Mouse (Mus musculus) adrenal gland, postnatal 36 days (tissue): ENCODE results near the gene Gas6. TPM values are rescaled to one million over a fixed set of nuclear protein-coding genes. Genes with fewer than 3 reads are reported as not detected.

Source experiments
- DNase-seq, 2 experiments: peaks; one replicate each; pipeline ENCODE4 v3.0.0; 2021; ENCODE audit warnings: mixed read lengths in 1 of 2
- long read RNA-seq, 2 experiments: library from polyadenylated mRNA; stranded (forward); transcript quantifications; one replicate each; pipeline ENCODE4 v2.0.0; 2021; ENCODE audit warnings: borderline sequencing depth in 2 of 2
- total RNA-seq, 2 experiments: library from RNA; stranded (reverse); gene quantifications; 2 replicates each; pipeline ENCODE4 v1.2.3; 2021

Gas6 gene
- total RNA-seq, result 100 to 1,000 TPM in 1 of 2 experiments, 10 to 100 TPM in 1; 83.7 to 248 TPM
- long read RNA-seq, experiment 1, transcript Gas6-201 (15 exons, 2,548 nt), result major isoform, 372 of 464 reads
- long read RNA-seq, experiment 1, partial matches to known transcripts, result 64 of 464 reads
- long read RNA-seq, experiment 1, other reads (novel, unspliced or antisense), result 28 of 464 reads
- long read RNA-seq, experiment 2, transcript Gas6-201 (15 exons, 2,548 nt), result major isoform, 29 of 37 reads
- long read RNA-seq, experiment 2, partial matches to known transcripts, result 6 of 37 reads
- long read RNA-seq, experiment 2, other reads (novel, unspliced or antisense), result 2 of 37 reads

GRCm38 (mm10) chr8:13493858-13494631 is at the start of gene Gas6:
Gas6 (minus strand) TSS chr8:13494490.
- DNase-seq, result peak; percentile 83

GRCm38 (mm10) chr8:13541526-13541925 is 47.2 kb upstream of the Gas6 start:
- DNase-seq, result no peak

GRCm38 (mm10) chr8:13540122-13540521 is 45.8 kb upstream of the Gas6 start:
- DNase-seq, result no peak

- no peak for DNase-seq
These were observed 44.5 kb upstream of the Gas6 start for GRCm38 (mm10) chr8:13538821-13539220.

DNA sequence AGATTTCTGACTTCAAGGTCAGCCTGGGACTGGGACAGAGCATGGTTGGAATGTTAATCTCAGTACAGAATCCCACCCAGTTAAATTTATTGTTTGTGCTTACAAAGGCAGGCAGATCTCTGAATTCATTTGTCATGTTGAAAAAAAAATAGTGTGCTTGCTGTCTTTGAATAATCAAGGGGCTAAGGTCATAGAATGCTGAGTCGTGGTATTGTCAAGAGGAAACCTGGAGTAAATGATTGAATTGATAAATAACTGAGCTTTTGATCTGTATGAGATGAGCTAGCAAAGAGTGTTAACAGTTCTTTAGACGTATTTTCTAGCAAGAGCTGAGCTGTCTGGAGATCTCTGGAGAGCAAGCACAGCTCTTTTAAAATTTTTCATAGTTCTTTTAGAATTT is 42.8 kb upstream of the Gas6 start:
- DNase-seq, result no peak

GRCm38 (mm10) chr8:13533123-13533522 is 38.8 kb upstream of the Gas6 start:
- DNase-seq, result no peak

DNA sequence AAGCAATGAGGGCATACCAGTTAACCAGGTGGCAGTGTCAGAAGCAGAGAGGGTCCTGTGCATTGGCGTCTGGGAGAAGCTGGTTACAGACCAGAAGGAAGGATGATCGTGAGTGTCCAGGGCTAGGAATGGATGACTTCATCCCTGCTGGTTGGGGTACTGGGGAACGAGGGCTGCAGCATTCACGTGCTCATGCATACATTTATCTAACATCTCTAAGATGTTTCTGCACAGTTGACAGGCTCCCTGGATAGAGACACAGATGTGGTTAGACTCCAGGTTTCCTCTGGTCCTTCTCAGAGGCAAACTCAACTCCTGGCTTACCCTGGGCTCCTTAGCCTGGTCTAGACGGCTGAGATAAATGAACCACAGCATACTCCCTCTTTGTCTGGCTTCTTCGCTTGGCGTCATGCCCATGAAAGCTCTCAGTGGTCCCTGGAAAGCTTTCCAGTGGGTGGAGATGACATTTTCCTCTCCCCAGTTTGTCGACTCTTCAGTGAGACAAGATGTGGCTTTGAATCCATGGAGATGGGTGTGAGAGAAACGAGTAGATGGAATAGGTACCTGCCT is 37.4 kb upstream of the Gas6 start:
- no peak for DNase-seq

- peak; percentile 94 to 95 for DNase-seq
These were observed 36.7 kb upstream of the Gas6 start for GRCm38 (mm10) chr8:13530941-13531340.

- no peak for DNase-seq
These were observed 36.1 kb upstream of the Gas6 start for GRCm38 (mm10) chr8:13530401-13530800.

GRCm38 (mm10) chr8:13529891-13530316 is 35.6 kb upstream of the Gas6 start:
- DNase-seq, result peak; percentile 78 to 87

DNA sequence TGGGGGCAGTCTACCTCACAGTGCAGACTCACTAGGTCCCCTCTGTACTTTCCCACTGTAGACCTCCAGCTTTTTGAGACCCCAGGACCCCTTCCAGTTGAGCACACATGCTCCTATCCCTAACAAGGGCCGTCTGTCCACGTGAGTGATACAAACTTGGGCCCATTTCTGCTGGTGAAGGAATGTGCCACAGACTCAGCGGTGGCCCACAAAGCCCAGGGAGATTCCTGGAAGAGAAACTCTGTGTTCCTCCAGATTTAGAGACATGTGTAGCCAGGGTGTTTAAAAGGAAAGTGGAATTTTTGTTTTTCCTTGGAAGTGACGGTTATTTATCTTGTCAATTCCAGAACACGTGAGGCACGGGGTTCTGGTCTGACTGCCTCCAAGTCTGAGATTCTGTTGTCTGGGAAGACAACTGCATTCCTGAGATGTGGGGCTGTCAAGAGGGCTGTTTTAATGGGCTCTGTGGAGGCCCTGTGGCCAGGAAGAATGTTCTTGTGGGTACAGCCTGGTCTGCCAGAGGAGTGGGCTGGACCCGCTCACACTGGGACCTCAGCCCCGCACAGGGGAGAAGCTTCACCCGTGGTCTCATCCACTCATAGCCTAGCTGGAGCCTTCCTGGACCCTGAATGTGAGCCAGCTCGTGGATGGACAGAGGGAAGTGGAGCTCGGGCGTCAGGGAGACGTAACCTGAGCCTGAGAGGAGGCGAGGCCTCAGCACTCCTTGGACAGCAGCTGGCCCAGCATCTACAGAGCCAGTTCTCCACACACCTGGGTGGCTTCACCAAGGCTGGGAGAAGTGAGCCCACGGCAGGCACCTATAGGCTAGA is 34.9 kb upstream of the Gas6 start:
- peak in 1 of 2 experiments; percentile 11 for DNase-seq

- DNase-seq, result peak; percentile 29 to 50
These were observed 27.1 kb upstream of the Gas6 start for GRCm38 (mm10) chr8:13521392-13521791.

DNA sequence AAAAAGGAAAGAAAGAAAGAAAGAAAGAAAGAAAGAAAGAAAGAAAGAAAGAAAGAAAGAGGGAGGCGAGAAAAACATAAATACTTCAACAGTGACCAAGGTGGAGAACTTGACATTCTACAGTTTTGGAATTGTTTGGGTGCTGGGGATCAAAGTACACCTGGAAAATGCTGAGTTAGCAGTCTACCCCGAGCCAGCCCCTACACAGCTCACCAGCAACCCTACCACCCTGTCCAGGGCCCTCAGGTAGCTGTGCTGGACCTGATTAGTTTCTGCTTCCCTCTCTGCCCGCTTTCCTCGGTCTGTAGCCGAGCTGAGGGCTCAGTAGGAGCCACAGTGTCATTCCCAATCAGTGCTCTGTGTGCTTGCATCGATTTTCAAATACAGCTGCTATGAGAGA is 26.1 kb upstream of the Gas6 start:
- DNase-seq, result no peak

DNA sequence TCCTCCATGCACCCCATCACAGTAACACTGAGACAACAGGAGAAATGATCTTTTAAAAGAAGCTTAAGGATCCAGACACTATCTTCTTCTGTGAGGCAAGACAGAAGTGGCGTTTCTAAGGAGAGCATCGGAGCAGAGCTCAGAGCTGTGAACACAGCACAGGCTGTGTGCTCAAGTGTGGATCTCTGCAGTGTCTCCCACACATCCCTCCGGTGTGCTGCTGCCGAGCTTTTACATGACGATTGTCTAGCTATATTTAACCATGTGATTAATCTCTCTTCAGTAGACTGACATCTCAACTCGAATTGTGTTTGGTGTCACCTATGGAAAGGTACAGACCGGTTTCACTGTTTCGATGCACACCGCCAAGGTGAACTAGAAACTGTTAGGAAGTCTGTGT is 25.2 kb upstream of the Gas6 start:
- DNase-seq, result no peak

GRCm38 (mm10) chr8:13517284-13517781 is 23.0 kb upstream of the Gas6 start:
- peak; percentile 35 to 42 for DNase-seq

- DNase-seq, result no peak
These were observed 22.4 kb upstream of the Gas6 start for GRCm38 (mm10) chr8:13516728-13517127.

DNA sequence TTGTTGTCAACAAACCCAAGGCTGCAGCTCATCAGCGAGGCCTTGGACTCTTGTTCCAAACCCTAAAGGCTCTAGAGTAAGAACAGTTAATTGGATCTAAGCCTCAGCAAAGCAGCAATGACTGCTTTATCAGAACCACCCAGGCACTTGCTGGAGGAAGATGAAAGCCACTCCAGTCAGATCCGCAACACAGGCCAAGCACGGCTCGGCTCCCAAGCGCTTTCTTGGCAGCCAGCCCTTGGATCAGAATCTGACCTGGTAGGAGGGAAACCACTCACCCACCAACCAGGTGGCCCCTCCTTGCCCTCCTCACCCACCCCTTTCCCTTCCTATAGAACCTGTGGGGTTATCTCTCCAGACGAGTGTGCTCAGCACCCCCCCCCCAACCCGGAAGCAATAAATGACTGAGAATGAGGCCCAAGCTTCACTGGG is 21.7 kb upstream of the Gas6 start:
- peak; percentile 73 to 81 for DNase-seq

- no peak for DNase-seq
These were observed 19.5 kb upstream of the Gas6 start for GRCm38 (mm10) chr8:13513556-13514370.

DNA sequence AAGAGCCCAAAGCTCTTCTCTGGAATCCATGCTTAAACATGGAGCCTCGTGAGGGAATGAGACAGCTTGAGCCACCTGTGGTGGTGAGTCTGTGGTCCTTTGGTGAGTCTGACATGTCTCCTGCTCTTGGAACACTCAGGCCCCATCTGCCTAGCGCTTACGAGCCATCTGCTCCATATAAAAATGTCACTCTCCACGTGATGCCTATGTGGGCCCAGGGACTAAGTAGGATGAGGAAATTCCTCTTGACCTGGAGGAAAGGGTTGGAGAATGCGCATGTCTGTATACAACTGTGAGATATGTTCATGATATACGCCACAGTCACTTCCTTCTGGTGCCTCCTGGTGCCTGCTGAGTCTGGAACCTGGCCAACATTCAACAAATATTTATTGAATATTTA is 18.4 kb upstream of the Gas6 start:
- DNase-seq, result no peak

DNA sequence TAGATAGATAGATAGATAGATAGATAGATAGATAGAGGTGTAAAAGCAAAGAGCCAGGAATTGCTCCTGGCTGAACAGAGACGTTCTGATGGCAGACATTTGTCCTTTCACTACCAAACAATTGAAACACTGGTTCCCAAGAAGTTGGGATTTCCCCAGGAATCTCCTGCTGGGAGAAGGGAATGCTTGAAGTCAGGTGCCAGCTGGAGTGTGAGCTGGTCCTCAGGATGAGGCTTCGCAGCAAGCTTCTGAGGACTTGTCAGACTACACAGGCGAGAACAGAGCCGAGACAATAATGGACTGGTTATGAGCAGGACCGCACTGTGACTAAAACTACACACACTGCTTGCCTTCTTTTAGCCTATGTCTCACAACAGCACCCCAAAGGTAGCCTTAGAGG is 17.7 kb upstream of the Gas6 start:
- DNase-seq, result no peak

DNA sequence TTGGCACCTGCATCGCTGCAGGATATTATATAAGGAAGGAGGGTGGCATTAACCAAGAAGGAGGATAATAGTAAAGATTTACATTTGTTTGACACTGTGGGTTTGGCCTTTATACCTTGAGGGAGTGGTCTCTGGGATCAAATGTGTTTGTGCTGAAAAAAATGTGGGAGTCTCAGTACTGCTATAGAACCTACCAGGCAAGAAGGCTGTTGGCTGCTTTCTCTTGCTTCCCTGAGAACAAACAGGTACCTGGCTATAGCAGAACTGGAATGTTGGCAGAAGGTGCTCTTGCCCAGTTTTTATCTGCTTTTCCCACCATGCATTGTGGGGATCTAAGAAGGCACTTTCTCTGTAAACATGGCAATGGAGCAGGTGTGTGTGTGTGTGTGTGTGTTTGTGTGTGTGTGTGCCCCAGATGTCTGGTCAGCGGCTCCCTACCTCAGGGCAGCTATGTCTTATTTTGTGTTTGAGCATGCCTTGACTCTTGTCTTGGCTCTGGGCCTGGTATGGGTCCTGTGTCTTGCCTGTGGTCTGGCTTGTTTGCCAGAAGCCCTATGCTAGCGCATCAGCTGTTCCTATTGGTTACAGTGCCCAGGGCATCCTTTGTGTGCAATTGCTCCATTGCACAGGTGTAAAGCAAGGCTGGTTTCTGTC is 13.1 kb upstream of the Gas6 start:
- DNase-seq, result no peak
